Mouse (Mus musculus) heart, postnatal 4 days (tissue): ENCODE data around the gene Bbs5. TPM values are rescaled to one million over a fixed set of nuclear protein-coding genes. Genes with fewer than 3 reads are reported as not detected.
"Not testable (repeated sequence)": the region's sequence is repeated elsewhere in the genome, so short reads cannot be mapped to it uniquely, and the experiment has no call there.

Experiments
- DNase-seq: peaks from one replicate; pipeline ENCODE4 v3.0.0; 2021
- total RNA-seq, 2 experiments: library from RNA; stranded (reverse); gene quantifications; 2 replicates each; pipeline ENCODE4 v1.2.3; 2021

The Bbs5 gene
- 1 to 10 TPM; 4.2 to 5.6 TPM for total RNA-seq

DNA sequence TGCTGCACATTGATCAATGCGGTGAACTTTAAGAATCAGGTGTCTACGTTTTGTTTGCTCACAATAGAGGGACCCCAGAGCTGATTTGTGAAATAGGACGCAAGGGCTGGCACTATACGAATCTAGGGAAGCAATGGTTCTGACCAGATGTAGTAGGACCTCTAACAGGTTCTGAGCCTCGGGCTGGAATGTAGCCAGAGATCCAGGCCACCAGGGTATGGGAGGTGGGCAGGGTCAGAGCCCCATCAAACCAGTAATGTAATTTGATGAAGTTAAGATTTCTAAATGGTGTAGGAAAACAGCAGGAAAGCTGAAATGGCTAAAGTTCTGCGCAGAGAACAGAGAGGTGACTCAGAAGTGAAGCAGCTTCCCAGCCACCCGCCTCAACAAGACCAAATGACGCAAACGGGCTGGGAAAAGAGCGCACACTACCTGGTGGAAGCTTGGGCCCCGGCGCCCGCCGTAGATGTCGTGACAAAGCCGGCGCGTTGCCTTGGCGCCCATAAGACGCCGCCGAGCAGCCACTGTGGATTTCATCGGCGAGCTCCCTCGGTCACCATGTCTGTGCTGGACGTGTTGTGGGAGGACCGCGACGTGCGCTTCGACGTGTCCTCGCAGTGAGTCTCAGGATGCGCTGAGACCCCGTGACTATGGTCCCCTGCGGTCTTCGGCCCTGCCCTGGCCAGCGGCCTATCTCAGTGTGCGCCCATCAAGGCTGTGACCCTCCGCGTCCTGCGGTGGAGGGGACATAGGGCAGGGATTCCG, at the start of gene Bbs5:
Gene Bbs5 (plus strand): TSS at position 446 of the 765 bp plus-strand sequence.
- DNase-seq, result peak; percentile 92

DNA sequence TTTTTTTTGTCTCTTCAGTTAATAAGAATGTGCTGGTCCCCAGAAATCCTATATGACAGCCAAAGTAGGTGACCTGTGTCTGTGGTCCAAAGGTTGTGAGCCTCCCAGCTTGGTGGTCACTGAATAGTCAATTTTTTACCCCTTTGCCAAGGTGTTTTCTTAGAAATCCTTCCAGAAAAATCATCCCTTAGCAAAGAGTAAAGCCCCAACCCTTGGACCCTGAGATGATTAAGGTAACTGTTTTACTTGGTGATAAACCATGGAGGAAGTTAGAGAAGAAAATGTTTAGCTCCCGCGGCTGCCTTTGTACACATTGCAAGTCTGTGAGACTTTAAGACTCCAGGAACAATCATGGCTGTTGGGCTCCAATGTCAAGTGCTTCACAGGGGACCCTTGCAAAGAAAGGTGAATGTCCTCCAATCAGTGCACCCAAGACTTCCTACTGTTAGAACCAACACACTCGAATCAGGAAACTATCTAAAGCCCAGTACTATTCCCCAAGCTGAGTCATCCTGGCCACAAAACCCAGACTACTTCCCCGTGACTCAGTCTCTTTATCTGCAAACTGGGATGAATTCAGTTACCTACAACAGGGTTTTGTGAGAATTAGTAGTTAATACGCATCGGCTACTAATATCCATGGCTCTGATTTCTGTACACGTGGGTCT, 43.1 kb upstream of the Bbs5 start:
- no peak for DNase-seq

DNA sequence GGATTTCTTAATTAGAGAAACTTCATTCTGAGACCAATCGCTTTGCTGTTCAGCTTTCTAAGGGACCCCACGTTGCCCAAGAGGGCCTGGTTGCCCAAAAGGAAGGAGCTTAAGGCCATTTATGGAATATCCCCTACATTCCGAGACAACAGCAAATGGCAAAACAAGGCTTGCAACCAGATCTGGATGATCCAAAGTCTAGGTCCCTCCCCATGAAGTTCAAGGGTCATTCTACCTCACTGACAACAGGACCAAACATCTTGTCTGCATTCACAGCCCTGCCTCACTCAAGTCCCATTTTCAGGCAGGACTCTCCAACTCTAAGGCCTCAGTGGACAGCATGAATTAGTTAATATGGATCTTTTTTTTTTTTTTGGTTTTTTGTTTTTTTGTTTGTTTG, 40.4 kb upstream of the Bbs5 start:
- DNase-seq, result no peak

DNA sequence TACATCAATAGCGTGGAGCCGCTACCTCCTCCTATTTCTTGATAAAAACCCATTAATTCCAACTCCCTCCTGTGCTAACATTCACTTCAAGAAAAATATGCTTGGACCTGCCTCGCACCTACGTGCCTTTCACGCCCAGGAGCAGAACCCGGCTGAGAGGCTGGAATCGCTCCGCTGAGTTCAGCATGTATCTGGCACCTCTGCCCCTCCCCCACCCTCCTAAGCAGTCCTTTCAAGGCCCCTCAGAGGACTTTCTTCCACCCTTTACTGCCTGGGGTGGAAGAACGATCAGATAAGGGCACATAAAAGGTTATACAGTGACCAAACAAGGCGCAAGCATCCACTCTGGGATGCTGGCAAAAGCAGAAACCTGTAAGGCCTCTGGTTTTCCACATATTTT, 34.7 kb upstream of the Bbs5 start:
- no peak for DNase-seq

DNA sequence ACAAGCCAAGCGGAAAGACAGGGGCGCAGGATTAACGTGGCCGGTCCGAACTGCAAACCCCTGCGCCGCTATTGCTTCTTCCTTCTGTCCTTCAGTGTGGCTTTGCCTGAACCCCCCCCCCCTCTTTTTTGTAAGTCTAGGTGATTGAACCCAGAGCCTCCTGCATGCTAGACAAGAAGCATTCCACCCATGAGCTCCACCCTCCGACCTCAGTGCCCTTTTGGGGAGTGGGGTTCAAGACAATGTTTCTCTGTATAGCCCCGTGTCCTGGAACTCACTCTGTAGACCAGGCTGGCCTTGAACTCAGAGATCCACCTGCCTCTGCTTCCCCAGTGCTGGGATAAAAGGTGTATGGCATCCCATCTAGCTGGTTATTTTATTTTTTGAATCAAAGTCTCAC, 34.3 kb upstream of the Bbs5 start:
- no peak for DNase-seq

DNA sequence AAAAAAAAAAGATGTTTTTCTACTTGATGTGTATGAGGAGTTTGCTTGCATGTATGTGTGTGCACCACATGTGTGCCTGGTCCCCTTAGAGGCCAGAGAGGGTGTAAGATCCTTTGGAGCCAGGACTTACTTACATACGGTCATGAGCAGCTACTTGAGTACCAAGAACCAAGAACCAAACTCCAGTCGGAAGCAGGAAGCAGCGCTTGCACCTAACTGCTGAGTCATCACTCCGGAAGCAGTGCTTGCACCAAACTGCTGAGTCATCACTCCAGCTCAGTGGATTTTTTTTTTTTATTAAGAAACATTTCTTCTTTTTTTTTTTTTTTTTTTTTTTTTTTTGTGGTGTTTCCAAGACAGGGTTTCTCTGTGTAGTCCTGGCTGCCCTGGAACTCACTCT, 33.7 kb upstream of the Bbs5 start:
- DNase-seq, result no peak

GRCm38 (mm10) chr2:69618336-69618735, 28.6 kb upstream of the Bbs5 start:
- DNase-seq, result no peak

- no peak for DNase-seq
These were observed 27.7 kb upstream of the Bbs5 start for GRCm38 (mm10) chr2:69619286-69619685.

DNA sequence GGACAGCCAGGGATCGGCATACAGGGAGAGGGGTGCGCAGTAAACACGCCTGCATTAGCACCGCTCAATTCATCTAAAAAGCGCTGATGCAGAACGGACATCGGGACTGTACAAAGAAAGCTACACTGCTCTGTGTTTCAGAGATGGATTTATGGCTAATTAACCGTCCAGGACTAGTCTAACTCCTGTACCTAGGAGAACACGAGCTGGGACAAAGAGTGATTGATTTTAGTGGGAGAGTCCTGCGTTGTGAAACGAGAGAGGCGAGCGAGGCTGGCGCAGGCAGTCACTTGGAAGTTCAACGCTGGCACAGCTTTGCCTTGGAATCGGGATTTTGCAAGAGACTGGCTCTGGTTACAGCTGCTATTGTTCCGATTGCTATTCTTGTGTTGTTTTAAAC, 17.8 kb upstream of the Bbs5 start:
- DNase-seq, result no peak

DNA sequence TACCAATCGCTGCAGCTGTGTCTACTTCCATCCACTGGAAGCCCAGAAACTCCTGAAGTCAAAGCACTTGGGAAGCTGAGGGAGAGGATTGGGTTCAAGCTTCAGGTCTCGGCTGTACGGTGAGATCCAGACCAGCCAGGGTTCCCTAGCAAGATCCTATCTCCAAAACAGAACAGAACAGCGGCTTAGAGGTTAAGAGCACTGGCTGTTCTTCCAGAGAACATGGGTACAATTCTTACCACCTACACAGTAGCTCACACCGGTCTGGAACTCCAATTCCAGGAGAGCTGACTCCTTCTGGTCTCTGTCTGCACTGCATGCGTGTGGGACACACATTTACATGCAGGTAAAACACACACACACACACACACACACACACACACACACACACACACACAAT, 17.1 kb upstream of the Bbs5 start:
- no peak for DNase-seq

DNA sequence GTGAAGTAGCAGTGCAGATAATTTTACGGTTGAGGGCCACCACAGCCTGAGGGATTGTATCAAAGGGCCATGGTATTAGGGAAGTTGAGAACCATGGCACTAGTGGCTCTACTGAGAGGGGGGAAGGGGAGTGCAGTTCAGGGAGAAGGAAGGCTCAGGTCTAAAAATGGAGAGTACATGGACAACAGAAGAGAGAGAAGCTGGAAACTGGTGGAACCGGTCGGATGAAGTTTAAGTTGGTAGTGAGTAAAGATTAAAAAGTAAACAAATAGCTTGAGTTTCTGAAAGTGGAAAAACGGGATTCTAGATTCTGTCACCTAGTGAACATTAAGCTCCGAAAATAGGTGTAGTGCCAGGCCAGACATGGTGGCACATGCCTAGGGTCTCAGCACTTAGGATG, 16.2 kb upstream of the Bbs5 start:
- no peak for DNase-seq

DNA sequence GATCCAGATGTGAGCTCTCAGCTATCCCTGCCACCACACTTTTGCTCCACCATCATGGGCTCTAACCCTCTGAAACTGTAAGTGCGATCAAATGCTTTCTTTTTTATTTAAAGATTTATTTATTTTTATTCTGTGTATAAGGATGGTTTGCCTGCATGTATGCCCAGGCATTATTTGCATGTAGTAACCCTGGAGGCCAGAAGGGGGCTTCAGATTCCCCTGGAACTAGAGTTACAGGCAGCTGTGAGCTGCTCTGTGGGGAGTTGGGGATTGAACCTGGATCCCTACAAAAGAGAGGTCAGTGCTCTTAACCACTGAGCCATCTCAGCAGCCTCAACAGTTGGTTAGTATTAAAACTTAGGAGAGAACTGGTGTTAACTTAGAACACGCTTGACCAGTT, 15.5 kb upstream of the Bbs5 start:
- peak; percentile 13 for DNase-seq

GRCm38 (mm10) chr2:69635064-69635701, 11.8 kb upstream of the Bbs5 start:
- DNase-seq, result peak; percentile 60

- DNase-seq, result peak; percentile 72
These were observed 11.2 kb upstream of the Bbs5 start for GRCm38 (mm10) chr2:69635807-69636206.

- not testable (repeated sequence) for DNase-seq
These were observed 9.0 kb upstream of the Bbs5 start for GRCm38 (mm10) chr2:69637989-69638388.

- DNase-seq, result no peak
These were observed 6.9 kb upstream of the Bbs5 start for GRCm38 (mm10) chr2:69640100-69640499.

DNA sequence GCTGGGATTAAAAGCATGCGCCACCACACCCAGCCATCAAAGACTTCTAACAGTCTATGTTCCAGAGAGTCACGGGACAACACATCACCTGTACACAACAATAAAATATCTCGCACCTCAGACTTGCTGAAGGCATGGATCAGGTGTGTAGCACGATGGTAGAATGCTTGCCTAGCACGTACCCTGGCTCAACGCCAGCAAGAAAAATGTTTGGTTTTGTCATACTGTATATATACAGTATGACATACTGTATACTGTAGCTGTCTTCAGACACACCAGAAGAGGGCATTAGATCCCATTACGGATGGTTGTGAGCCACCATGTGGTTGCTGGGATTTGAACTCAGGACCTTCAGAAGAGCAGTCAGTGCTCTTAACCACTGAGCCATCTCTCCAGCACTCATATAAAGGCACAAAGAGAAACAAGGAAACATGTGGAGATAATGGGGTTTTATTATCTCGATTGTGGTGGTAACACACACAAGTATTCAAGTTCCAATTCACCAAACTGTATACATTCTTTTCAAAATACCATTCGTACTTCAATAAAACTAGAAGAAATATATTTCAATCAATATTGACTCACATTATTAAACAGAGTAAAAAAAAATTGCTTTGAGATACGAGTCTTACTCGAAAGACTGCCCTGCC, 1.9 kb upstream of the Bbs5 start:
- no peak for DNase-seq

- DNase-seq, result no peak
These were observed 2.7 kb downstream of the Bbs5 start for GRCm38 (mm10) chr2:69649716-69650115.

GRCm38 (mm10) chr2:69659326-69659725, 12.4 kb downstream of the Bbs5 start:
- no peak for DNase-seq

DNA sequence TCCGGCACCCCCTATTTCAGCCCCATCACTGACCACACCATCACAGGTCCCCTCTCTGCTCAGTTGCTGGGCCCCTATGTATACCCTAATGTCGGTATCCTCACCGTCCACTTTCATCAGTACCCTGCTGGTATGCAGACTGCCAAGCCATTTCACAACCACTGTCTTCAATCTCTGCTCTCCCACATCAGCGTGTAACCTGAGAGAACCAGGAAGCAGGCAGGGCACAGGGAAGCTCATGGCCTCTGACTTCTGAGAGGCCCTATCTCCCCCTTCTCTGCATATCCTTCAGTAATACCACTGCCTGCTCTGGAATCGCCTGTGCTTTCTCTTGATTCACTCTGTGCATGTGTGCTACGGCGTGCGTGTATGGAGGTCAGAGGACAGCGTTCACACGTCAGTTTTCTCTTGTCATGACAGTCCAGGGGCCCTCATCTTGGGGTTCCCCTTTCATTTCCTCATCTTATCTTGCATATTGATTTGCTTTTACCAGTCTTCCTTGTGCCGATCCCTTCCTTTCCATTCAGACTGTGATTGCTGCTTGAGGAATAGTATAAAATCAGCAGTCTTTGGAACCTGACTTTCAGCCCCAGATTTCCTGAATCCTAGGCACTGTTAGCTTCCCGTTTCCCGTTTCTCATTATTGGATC, 17.0 kb downstream of the Bbs5 start:
- DNase-seq, result no peak

- no peak for DNase-seq
These were observed 20.7 kb downstream of the Bbs5 start for GRCm38 (mm10) chr2:69667656-69668055.

DNA sequence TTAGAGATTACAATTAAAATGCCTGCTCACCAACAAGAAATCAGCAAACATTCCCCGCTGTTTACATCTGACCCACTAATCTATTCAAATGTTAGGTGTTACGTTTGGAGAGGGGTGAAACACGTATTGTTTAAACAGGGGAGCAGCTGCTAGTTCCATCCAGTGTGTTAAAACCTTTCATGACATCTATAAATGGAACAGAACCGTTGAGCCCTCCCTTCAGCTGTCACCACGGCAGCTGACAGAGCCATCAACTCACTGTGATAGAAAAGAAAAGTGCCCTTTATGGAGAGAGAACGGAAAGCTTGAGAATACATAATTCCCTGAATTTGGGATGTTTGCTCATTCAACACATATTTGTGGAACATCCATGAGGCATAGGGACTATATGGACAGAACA, 21.4 kb downstream of the Bbs5 start:
- DNase-seq, result peak; percentile 16

DNA sequence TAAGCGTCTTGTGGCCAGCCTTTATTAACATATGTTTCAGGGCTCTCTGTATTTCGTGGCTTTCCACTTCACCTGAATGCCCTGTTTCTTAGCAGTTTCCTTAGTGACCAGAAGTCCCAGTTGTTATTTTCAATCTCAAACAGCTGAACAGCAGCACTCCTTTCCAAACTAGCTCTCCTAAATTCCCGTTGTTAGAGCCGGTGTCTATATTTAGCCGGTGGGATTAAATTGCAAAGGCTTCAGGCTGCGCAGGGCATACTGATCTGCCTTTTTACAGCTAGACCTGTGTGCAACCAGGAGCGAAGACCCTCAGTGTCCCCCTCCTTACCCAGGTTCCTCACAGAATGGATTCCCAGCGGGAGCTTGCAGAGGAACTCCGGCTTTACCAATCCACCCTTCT, 22.9 kb downstream of the Bbs5 start, which contains the start of gene Klhl41:
Gene Klhl41 (plus strand): TSS at position 268 of the 400 bp plus-strand sequence.
- DNase-seq, result peak; percentile 30
